Comparison of ENCODE assay signal across 9 mouse cellular contexts in the genomic region with DNA sequence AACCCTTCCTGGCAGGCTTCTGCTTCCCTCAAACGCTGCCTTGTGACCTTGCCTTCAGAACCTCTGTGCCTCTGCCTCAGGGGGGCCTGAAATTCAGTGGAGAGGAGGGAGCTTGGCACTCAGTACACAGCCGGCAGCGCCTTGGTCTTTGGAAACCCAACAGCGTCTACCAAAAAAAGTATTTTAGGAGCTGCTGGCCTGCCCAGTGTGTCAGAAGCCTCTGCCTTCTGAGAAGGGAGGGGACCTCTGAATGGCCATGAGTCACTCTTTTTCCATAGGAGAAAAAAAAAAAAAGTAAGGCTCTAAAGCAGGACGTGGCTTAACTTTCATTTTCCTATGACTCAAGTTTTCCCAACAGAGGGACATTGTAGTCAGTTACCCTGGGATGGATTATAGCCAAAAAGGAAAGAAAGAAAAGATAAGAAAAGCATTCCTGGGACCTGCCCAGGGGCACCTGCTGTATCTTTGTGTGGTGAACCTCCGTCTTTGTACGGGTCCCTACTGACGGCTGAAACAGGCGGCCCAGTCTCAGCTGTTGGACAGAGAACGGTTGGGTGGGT.
DNase-seq lines count a peak whose midpoint lies in the region; ATAC-seq and TF ChIP-seq lines count a peak whose summit lies in the region.
"Had no signal": no experiment of that assay in that cellular context is flagged by ENCODE, and none has a peak within 500 bp of the region (broad histone marks: within the 10 kb centered on the region; RNA-seq: fewer than 3 reads in every experiment).

No protein-coding gene starts in this region.

- no peak overlapping the region for H3K9ac ChIP-seq in kidney, embryonic 14.5 days (ENCODE audit: low read depth, low read length)
- H3K9ac ChIP-seq in heart, embryonic 16.5 days (ENCODE audit: low read length), result peak overlapping the region; percentile 60
- H3K9ac ChIP-seq: forebrain, embryonic 13.5 days had no signal

- no peak overlapping the region for H3K27ac ChIP-seq in kidney, embryonic 14.5 days (ENCODE audit: low read depth, low read length)
- H3K27ac ChIP-seq in heart, embryonic 16.5 days (ENCODE audit: low read length), result peak overlapping the region; percentile 87
- H3K27ac ChIP-seq: forebrain, embryonic 13.5 days had no signal

- WGBS in kidney, embryonic 14.5 days, result 67% methylated on average over 10 of the region's 10 CpGs
- WGBS in heart, embryonic 16.5 days, result 22% methylated on average over 10 of the region's 10 CpGs

- no peaks in the 10 kb centered on the region for H3K4me1 ChIP-seq in kidney, embryonic 14.5 days (ENCODE audit: control insufficient read depth, insufficient read depth, low read length)
- peaks cover 13% of the 10 kb centered on the region for H3K4me1 ChIP-seq in heart, embryonic 16.5 days (ENCODE audit: control insufficient read depth, insufficient read depth, low read length)

- no peak for ATAC-seq in kidney, embryonic 14.5 days (ENCODE audit: low FRiP score, low TSS enrichment)
- ATAC-seq in heart, embryonic 16.5 days (replicated peaks; ENCODE audit: extremely low read depth, insufficient read depth, low FRiP score), result peak; percentile 59
- no peak for ATAC-seq in activated CD4-positive, CD25-positive, alpha-beta regulatory T cell, adult 4 months
- ATAC-seq: forebrain, embryonic 13.5 days had no signal

- peak; percentile 29 for TF ChIP-seq POLR2A in myocyte (IDR thresholded peaks at IDR 0.05; ENCODE audit: insufficient read length, low read depth)

- H3ac ChIP-seq in myocyte (ENCODE audit: control insufficient read depth, insufficient read length), result no peak overlapping the region

- no peak overlapping the region for H3K4me3 ChIP-seq in kidney, embryonic 14.5 days (ENCODE audit: low read length)
- H3K4me3 ChIP-seq in heart, embryonic 16.5 days (ENCODE audit: low read length), result peak overlapping the region; percentile 12; the same call in 1 of the 2 replicates
- H3K4me3 ChIP-seq in myocyte, result peak overlapping the region; percentile 2
- H3K4me3 ChIP-seq: forebrain, embryonic 13.5 days had no signal

- H3K4me2 ChIP-seq in kidney, embryonic 14.5 days (replicated peaks; ENCODE audit: low read depth, low read length), result no peak overlapping the region
- H3K4me2 ChIP-seq in heart, embryonic 16.5 days (ENCODE audit: low read depth, low read length), result peak overlapping the region; percentile 41
- H3K4me2 ChIP-seq in myocyte (ENCODE audit: low read depth), result peak overlapping the region; percentile 85
- H3K4me2 ChIP-seq: forebrain, embryonic 13.5 days had no signal

- no peaks in the 10 kb centered on the region for H3K79me2 ChIP-seq in myocyte (ENCODE audit: control insufficient read depth, insufficient read depth)

- H3K36me3 ChIP-seq in kidney, embryonic 14.5 days (ENCODE audit: control insufficient read depth, insufficient read depth, low read length), result no peaks in the 10 kb centered on the region; the same call in 1 of the 2 replicates
- H3K36me3 ChIP-seq in heart, embryonic 16.5 days (ENCODE audit: control insufficient read depth, insufficient read depth), result peaks cover 14% of the 10 kb centered on the region
- H3K36me3 ChIP-seq in myocyte (ENCODE audit: control insufficient read depth, insufficient read depth), result no peaks in the 10 kb centered on the region

- H3K27me3 ChIP-seq in kidney, embryonic 14.5 days (ENCODE audit: control insufficient read depth, insufficient read depth, low read length), result no peaks in the 10 kb centered on the region
- H3K27me3 ChIP-seq in heart, embryonic 16.5 days (ENCODE audit: control insufficient read depth, insufficient read depth, low read length), result no peaks in the 10 kb centered on the region
- H3K27me3 ChIP-seq in myocyte (ENCODE audit: control insufficient read depth, insufficient read depth, insufficient read length), result no peaks in the 10 kb centered on the region
- H3K27me3 ChIP-seq: forebrain, embryonic 13.5 days had no signal

- DNase-seq in kidney, postnatal 10 days, result peak; percentile 22
- DNase-seq in adrenal gland, postnatal 25 days, result peak; percentile 52
- no peak for DNase-seq in right cerebral cortex, adult 18-20 months
- no peak for DNase-seq in spleen, adult 18-20 months

- no peaks in the 10 kb centered on the region for H3K9me3 ChIP-seq in kidney, embryonic 14.5 days (ENCODE audit: control insufficient read depth, low read length)
- no peaks in the 10 kb centered on the region for H3K9me3 ChIP-seq in heart, embryonic 16.5 days (replicated peaks; ENCODE audit: control insufficient read depth, low read length)
- H3K9me3 ChIP-seq: forebrain, embryonic 13.5 days had no signal

TF ChIP-seq in myocyte, 11 proteins besides CTCF, POLR2A, EP300 and RAD21:
- TF ChIP-seq SRF (IDR thresholded peaks at IDR 0.05; ENCODE audit: control insufficient read depth, insufficient read length, low read depth), result no peak
- peak in 1 of 3 experiments; percentile 48 for TF ChIP-seq MYOG (IDR thresholded peaks at IDR 0.05; ENCODE audit: control insufficient read depth in 1 of 3, insufficient read depth in 1 of 3, insufficient read length in 2 of 3, low read depth in 2 of 3)
- peak in 2 of 3 experiments; percentile 48 to 49 for TF ChIP-seq MYOD1 (IDR thresholded peaks at IDR 0.05; ENCODE audit: control insufficient read depth in 1 of 3, insufficient read length in 2 of 3, low read depth in 2 of 3)

Comparison
In these comparisons a context has a peak if more than half of its experiments do, and no peak if none do; other contexts are left out.
1. DNase-seq: peak in kidney, postnatal 10 days (single experiment) and adrenal gland, postnatal 25 days (single experiment); none in right cerebral cortex, adult 18-20 months (single experiment) and spleen, adult 18-20 months (0 of 2).